Mouse (Mus musculus) megakaryocyte-erythroid progenitor cell, adult 5-6 weeks (primary cell): Measurements from ENCODE around the gene March11. TPM values are rescaled to one million over a fixed set of nuclear protein-coding genes. Genes with fewer than 3 reads are reported as not detected.

ENCODE experiments used
- ATAC-seq: replicated peaks from 2 replicates; pipeline ENCODE4 v1.8.0; 2016; ENCODE audit warnings: mild to moderate bottlenecking, inconsistent platforms; ENCODE audit not compliant: severe bottlenecking, poor library complexity, low FRiP score, low TSS enrichment
- total RNA-seq, 2 experiments: library from RNA; stranded (forward) in 1 of 2; stranded (reverse) in 1 of 2; fragments of 200-1000, 215-1000 nt in 1 of 2; fragments of >200 nt in 1 of 2; fragmentation: Nextera tagmentation in 1 of 2; gene quantifications; 2 replicates each; pipeline ENCODE4 v1.2.3; 2014 to 2017

The March11 gene
- total RNA-seq, 2 experiments from 2014 or later = not detected

DNA sequence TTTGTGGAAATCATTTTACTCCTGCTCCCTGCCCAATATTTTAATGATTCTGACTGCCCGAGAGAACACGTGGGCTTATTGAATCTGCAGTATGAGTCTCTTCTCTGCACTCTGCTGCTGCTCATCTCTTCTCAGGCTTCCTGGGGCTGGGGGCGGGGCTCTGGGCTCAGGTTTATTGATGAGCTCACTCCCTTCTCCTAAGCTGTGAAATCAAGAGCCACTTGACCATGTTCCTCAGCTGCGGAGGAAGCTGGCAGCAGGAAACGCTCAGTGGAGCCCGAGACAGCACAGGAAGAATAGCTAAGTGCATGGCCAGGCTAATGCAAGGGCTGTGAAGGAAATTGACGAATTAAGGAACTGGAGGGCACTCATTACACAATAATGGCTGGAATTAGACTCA, 56.5 kb downstream of the March11 start:
- ATAC-seq = no peak

GRCm38 (mm10) chr15:26366511-26366910, 57.7 kb downstream of the March11 start:
- no peak for ATAC-seq

GRCm38 (mm10) chr15:26373759-26374158, 64.9 kb downstream of the March11 start:
- no peak for ATAC-seq

DNA sequence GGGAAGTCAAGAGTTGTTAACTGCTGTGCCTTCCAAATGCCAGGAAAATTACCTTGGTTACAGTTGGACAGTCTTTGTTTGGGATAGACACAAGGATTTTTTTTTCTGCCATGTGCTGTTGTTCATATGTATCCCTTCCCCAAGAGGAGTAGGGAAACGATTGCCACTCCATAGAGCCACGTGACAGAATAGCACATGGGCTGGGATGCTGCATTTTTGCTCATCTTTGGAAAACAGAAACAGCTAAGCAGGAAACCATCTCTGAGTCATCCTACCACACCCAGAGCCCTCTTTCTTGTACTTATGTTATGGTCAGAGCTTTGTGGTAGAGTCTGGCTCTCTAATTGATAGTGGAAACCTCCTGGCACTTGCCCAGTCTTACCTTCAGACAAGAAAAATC, 65.4 kb downstream of the March11 start:
- ATAC-seq = no peak

DNA sequence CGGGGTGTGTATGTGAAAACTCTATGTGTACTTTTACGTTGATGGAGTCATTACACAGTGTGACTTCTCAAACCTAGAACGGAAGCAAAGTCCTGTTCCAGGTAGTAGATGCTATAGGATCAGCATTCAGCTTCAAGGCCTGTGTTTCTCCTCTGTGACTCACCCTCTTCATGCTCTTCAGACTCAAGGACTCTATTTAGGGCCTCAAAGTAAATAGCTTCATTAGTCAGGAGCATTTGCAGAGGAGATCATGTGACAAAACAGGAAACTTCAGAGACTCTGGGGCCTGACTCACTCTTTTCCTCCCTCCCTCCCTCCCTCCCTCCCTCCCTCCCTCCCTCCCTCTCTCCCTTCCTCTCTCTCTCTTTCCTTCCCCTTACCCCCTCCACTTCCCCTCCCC, 66.1 kb downstream of the March11 start:
- ATAC-seq = no peak

GRCm38 (mm10) chr15:26377355-26377754, 68.5 kb downstream of the March11 start:
- ATAC-seq = no peak

DNA sequence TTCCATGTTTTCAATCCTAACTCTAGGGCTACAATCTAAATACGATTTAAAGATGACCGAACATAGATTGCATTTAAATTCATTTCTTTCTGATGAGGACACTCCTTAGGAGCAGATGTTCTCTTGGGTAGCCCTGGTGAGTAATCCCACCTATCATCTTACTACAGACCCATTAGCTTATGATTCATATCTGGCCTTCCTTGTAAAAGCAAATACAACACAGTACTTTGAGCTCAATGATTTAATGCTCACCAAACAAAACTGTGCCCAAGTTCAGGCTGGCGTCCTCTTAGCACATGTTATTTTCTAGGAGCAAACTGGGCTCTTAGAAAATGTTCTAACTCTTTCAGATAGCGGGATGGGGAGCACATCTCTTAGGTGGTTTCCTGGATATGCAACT, 70.0 kb downstream of the March11 start:
- no peak for ATAC-seq

DNA sequence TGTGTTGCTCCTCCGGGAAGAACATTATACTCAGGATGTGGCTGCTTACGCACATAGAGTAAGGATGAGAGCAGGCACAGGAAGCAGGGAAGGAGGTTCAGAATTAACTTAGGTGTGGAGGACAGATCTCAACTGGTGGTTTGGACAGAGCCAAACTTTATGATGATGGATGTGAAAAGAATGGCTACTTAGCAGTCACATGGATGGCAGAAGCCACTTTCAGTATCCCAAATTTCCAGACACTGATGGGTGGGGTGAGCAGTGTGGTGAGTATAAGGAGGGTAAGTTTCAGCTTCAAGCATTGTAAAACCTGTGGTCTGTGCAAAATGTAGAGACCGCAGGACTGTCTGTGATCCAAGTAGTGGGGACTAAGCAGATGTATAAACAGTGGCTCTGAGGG, 71.0 kb downstream of the March11 start:
- no peak for ATAC-seq

- ATAC-seq = no peak
Observed at GRCm38 (mm10) chr15:26380844-26381243, 72.0 kb downstream of the March11 start.

DNA sequence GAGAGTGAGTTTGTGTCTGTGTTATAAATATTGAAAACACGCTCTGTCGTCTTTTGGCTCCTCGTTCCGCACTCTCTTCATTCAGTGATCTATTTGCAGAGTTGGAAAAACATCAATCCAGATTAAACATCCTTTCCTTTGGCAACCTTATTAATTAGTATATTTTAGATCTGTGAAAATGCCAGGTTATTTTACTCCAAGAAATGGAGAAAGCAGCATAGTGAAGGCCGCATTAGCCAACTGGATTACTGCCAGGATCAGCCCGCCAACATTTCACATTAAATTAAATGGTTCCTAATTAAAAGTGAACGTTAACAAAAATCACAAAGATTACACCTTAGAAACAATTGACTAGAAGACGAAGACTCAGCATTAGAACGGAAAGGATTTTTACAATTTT, 81.2 kb downstream of the March11 start:
- ATAC-seq = no peak

DNA sequence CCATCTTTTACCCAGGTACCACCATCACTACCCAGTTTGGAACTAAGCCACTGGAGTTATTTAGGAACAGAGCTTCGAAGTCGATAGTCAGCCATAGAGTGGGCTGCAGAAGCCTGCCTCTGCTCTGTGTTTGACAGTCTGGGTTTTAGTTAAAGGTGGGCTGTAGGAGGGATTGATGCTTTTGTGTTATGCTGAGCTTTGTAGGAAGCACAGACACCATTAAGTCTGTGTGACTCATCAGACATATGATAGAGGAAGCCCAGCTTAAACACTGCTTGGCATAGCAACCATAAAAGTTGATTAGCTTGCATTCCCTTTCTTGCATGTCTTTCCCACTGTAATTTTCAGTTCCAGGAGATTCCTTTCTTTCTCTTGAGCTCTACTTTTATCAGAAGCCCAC, 87.7 kb downstream of the March11 start:
- ATAC-seq = no peak

GRCm38 (mm10) chr15:26425284-26425683, 116.4 kb downstream of the March11 start:
- ATAC-seq = no peak

- ATAC-seq = no peak
Observed at GRCm38 (mm10) chr15:26426231-26426630, 117.4 kb downstream of the March11 start.

DNA sequence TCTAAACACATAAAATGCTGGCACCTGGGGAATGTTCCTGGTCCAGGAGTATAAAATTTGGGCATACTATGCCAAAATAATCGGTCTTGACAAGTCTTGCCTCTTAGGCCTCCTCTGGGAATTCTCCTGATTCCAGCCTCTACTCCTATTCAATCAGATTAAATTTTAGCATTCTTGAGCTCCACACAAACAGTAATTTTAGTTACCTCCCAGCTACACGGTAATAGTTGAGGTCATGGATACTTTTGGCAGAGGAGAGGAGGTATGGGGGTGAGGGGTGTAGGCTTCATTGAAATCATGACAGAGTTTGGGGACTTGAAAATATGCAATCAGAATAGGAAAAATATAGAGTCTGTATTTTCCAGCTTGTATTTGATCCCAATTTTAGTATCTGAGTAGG, 121.7 kb downstream of the March11 start:
- no peak for ATAC-seq

GRCm38 (mm10) chr15:26432676-26433075, 123.8 kb downstream of the March11 start:
- ATAC-seq = no peak

DNA sequence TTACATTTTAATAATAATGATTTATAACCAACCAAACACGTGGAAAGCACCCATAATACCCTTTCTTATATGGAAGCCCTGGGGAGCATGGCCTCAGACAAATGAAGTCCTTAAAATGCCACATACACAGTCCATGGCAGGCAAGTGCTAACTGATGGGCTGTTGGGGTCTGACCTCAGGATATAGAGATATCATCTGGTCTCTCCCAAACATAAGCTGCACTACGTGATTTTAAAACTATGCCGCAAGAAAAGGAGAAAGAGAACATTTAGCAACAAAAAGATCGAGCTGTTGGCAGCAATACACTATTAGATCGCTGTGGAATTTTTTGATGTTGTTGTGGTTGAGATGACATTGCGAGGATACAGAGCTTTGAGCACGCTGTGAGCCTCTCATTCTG, 126.9 kb downstream of the March11 start:
- ATAC-seq = no peak

GRCm38 (mm10) chr15:26437113-26437512, 128.3 kb downstream of the March11 start:
- ATAC-seq = no peak
